In genomic region chr6:93828262-93828661, GRCm38 (mm10) we compare ENCODE assay signal across 22 mouse cellular contexts.
"Had no signal": no experiment of that assay in that cellular context is flagged by ENCODE, and none has a peak within 500 bp of the region (broad histone marks: within the 10 kb centered on the region; RNA-seq: fewer than 3 reads in every experiment).

No protein-coding gene starts in this region.

- H3K27ac ChIP-seq: hindbrain, postnatal 0 days; kidney, postnatal 0 days; limb, embryonic 12.5 days; limb, embryonic 15.5 days; liver, embryonic 15.5 days; macrophage; midbrain, embryonic 13.5 days; neural tube, embryonic 13.5 days had no signal

- H3K4me3 ChIP-seq: limb, embryonic 12.5 days; limb, embryonic 15.5 days; liver, embryonic 15.5 days; midbrain, embryonic 13.5 days; myocyte; neural tube, embryonic 13.5 days had no signal

- H3K36me3 ChIP-seq: limb, embryonic 12.5 days; limb, embryonic 15.5 days; liver, embryonic 15.5 days; midbrain, embryonic 13.5 days; neural tube, embryonic 13.5 days had no signal

- DNase-seq: kidney, adult 18-20 months; kidney, postnatal 25 days; layer of hippocampus, postnatal 36 days; left cerebral cortex, postnatal 4 days; lung, embryonic 14.5 days; retina, postnatal 1 day; right cerebral cortex, postnatal 25 days; thymus, adult 2 months; thymus, postnatal 14 days; thymus, postnatal 4 days had no signal

- H3K9ac ChIP-seq: limb, embryonic 12.5 days; limb, embryonic 15.5 days; liver, embryonic 15.5 days; lung, embryonic 14.5 days; midbrain, embryonic 13.5 days; neural tube, embryonic 13.5 days had no signal

- H3K9me3 ChIP-seq: limb, embryonic 12.5 days; limb, embryonic 15.5 days; liver, embryonic 15.5 days; midbrain, embryonic 13.5 days; neural tube, embryonic 13.5 days had no signal

- ATAC-seq: hindbrain, postnatal 0 days; inflammation-experienced regulatory T-cells, adult 6 months; lung, postnatal 0 days; midbrain, embryonic 13.5 days; midbrain, embryonic 16.5 days had no signal

- H3K27me3 ChIP-seq: limb, embryonic 12.5 days; limb, embryonic 15.5 days; liver, embryonic 15.5 days; midbrain, embryonic 13.5 days; neural tube, embryonic 13.5 days had no signal

- H3K4me1 ChIP-seq: limb, embryonic 15.5 days; liver, embryonic 15.5 days had no signal

- H3K4me2 ChIP-seq: limb, embryonic 12.5 days; limb, embryonic 15.5 days; liver, embryonic 15.5 days; lung, embryonic 14.5 days; midbrain, embryonic 13.5 days; neural tube, embryonic 13.5 days had no signal
